Mouse (Mus musculus): ENCODE measurements around the gene Dgcr2. TPM values are rescaled to one million over a fixed set of nuclear protein-coding genes. Genes with fewer than 3 reads are reported as not detected.

The Dgcr2 gene
- polyA plus RNA-seq, 1 experiment from 2014 or later, result 43.7 TPM

Other genes with a start within 250 kb of the Dgcr2 start
- 31.6 and 36.9 TPM in 2 replicates for gene Med15, start 165.7 kb downstream of the Dgcr2 start, polyA plus RNA-seq (2015; fragmentation: Nextera tagmentation; extraction: Ambion mirVana)
- 27.6 and 30.2 TPM in 2 replicates for gene Klhl22, start 138.9 kb downstream of the Dgcr2 start, polyA plus RNA-seq (2015; fragmentation: Nextera tagmentation; extraction: Ambion mirVana)
- 3.6 and 4.3 TPM in 2 replicates for gene Scarf2, start 101.3 kb downstream of the Dgcr2 start, polyA plus RNA-seq (2015; fragmentation: Nextera tagmentation; extraction: Ambion mirVana)
- gene B830017H08Rik, start 65.4 kb downstream of the Dgcr2 start, polyA plus RNA-seq (2015; fragmentation: Nextera tagmentation; extraction: Ambion mirVana), result not detected in 2 replicates
- 0.83 and 1.3 TPM in 2 replicates for gene Car15, start 60.2 kb downstream of the Dgcr2 start, polyA plus RNA-seq (2015; fragmentation: Nextera tagmentation; extraction: Ambion mirVana)
- 0.20 TPM in 1 of 2 replicates, not detected in the other for gene Gm20518, start 6.9 kb downstream of the Dgcr2 start, polyA plus RNA-seq (2015; fragmentation: Nextera tagmentation; extraction: Ambion mirVana)
- 0.05 TPM in 1 of 2 replicates, not detected in the other for gene Tssk1, start 4.3 kb downstream of the Dgcr2 start, polyA plus RNA-seq (2015; fragmentation: Nextera tagmentation; extraction: Ambion mirVana)
- not detected in 2 replicates for gene Tssk2, start 75 bp upstream of the Dgcr2 start, polyA plus RNA-seq (2015; fragmentation: Nextera tagmentation; extraction: Ambion mirVana)
- 32.7 and 38.8 TPM in 2 replicates for gene Ess2, start 12.8 kb upstream of the Dgcr2 start, polyA plus RNA-seq (2015; fragmentation: Nextera tagmentation; extraction: Ambion mirVana)
- gene Gsc2, start 16.5 kb upstream of the Dgcr2 start, polyA plus RNA-seq (2015; fragmentation: Nextera tagmentation; extraction: Ambion mirVana), result 0.18 TPM in 1 of 2 replicates, not detected in the other
- gene Slc25a1, start 29.7 kb upstream of the Dgcr2 start, polyA plus RNA-seq (2015; fragmentation: Nextera tagmentation; extraction: Ambion mirVana), result 50.2 and 51.5 TPM in 2 replicates
- 0.73 and 1.1 TPM in 2 replicates for gene Vpreb2, start 81.9 kb upstream of the Dgcr2 start, polyA plus RNA-seq (2015; fragmentation: Nextera tagmentation; extraction: Ambion mirVana)
- 125 and 128 TPM in 2 replicates for gene Dgcr6, start 154.3 kb upstream of the Dgcr2 start, polyA plus RNA-seq (2015; fragmentation: Nextera tagmentation; extraction: Ambion mirVana)
- gene Prodh, start 191.6 kb upstream of the Dgcr2 start, polyA plus RNA-seq (2015; fragmentation: Nextera tagmentation; extraction: Ambion mirVana), result 29.2 and 29.5 TPM in 2 replicates
- 0.31 and 0.68 TPM in 2 replicates for gene Rtn4r, start 229.1 kb upstream of the Dgcr2 start, polyA plus RNA-seq (2015; fragmentation: Nextera tagmentation; extraction: Ambion mirVana)